Mouse (Mus musculus) left cerebral cortex, adult 18-20 months (tissue): ENCODE measurements around the gene Slc25a35. TPM values are rescaled to one million over a fixed set of nuclear protein-coding genes. Genes with fewer than 3 reads are reported as not detected.
A peak's percentile ranks its signal among the peaks of the same experiment; 100 is the strongest.
"Not testable (repeated sequence)": the region's sequence is repeated elsewhere in the genome, so short reads cannot be mapped to it uniquely, and the experiment has no call there.

ENCODE experiments used
- DNase-seq, 2 experiments: peaks; one replicate each; pipeline ENCODE4 v3.0.0; 2021 to 2022; ENCODE audit warnings: low spot score in 2 of 2, mixed read lengths in 1 of 2
- total RNA-seq, 2 experiments: library from RNA; stranded (reverse); gene quantifications; 2 replicates each; pipeline ENCODE4 v1.2.3; 2021

Slc25a35 gene
- total RNA-seq, 2 experiments from 2014 or later = 5.6 to 6.7 TPM

DNA sequence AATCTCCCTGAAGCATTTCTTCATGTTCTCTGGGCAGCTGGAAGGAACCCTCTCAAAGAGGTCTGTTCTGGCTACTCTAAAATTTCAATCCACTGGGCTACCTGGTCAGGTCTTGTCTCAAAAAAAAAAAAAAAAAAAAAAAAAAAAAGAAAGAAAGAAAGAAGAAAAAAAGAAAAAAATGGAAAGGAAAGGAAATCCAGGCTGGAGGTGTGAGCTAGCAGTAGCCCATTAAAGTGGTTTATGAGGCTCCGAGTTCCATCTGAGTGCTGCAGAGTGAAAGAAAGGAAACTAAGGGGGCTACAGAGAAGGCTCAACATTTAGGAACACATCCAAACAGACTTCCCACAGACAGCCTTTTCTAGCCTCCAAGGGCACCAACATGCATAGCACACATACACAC lies 10.0 kb upstream of the Slc25a35 start:
- DNase-seq = no peak

DNA sequence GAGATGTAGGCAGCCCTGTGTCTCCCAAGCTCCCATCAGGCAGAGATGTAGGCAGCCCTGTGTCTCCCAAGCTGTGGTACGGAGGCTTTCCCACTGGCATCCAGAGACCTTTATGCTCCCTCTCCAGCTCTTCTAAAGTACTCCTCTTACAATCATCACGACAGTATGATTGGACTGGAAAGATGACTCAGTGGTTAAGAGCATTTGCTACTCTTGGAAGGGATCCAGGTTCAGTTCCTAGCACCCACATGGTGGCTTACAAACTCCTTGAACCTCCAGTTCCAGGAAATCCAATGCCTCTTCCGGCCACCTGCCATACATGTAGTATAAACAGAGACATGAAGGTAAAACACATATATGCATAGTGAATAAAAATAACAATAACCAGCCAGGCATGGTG lies 6.3 kb upstream of the Slc25a35 start:
- no peak for DNase-seq

DNA sequence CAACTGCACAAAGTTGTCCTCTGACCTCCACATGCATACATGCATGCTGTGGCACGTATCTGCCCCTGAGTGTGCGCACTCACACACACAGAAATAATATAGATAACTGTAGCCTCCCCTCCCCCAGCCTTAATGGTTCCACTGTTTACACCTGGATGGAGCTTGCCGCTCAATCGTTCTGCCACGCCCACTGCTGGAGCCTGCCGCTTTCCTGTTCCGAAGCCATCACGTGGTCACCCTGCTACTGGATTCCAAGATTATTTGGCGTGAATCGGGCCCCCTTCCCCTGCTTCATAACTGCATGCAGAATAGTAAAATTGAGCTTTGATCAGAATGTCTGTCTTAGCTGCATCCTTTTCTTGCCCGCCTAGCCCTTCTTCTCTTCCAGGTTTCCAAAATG lies 5.8 kb upstream of the Slc25a35 start:
- not testable (repeated sequence) for DNase-seq

DNA sequence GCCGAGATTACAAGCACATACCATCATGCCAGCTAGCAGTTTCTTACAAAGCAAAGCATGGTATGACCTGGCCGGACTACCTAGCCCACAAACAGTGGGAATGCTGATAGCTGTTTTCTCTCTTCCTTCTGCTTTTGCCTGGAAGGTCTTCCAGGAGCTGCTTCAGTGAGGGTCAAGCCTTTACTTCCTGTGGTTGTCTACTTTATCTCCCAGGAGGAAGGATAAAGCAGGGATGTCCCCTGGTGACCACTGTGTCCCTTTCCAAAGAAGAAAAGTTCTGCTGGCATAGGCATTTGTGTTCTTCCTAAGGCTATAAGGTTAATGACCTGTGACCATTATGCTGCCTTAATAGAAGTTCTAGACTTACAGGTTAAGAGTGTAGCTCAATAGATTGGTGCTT lies 4.5 kb upstream of the Slc25a35 start:
- DNase-seq = no peak

DNA sequence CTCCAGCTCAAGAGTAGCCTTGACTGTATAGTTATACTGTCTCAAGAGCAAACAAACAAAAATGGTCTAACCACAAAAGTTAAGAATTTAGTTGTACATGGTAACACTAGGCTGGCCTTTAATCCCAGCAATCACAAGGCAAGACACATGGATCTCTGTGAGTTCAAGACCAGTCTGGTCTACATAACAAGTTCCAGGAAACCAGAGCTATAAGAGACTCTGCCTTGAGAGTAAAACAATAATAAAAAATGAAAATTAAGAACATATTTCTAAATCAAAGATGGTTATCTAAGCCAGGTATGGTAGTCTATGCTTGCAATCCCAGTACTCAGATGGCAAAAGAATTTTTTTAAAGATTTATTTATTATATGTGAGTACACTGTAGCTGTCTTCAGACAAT lies 2.9 kb upstream of the Slc25a35 start:
- no peak for DNase-seq

DNA sequence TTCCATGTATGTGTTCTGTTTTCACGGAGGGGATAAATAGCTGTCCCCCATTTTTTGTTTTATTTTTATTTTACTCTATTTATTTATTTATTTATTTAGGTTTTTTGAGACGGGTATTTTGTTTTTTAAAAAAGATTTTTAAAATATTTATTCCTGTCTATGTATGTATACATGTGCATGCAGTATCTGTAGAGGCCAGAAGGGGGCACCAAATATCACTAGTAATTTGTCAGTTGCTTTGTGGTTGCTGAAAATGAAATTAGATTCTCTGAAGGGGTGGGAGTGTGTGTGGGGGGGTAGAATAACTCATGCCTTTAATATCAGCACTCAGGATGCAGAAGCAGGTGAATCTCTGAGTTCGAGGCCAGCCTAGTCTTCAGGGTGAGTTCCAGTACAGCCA lies 2.1 kb upstream of the Slc25a35 start:
- peak in 1 of 2 experiments; percentile 62 for DNase-seq

DNA sequence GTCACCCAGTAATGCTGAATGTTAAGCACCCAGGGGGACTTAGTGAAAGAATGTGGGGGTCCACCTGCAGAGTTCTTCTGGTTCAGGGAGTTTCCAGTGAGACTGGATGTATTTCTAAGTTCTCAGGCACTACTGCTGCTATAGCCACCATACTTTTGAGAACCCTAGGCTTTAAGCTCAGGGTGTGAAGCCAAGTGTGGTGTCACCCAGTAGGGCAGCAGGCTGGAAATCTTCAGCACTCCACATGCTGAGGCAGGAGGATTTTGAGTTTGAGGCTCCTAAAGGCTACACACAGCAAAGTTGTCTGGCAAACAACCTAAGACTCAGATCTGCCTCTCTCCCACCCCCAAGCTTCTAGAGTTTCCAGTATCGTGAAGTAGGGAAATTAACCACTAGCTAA lies 1.4 kb upstream of the Slc25a35 start:
- no peak for DNase-seq

DNA sequence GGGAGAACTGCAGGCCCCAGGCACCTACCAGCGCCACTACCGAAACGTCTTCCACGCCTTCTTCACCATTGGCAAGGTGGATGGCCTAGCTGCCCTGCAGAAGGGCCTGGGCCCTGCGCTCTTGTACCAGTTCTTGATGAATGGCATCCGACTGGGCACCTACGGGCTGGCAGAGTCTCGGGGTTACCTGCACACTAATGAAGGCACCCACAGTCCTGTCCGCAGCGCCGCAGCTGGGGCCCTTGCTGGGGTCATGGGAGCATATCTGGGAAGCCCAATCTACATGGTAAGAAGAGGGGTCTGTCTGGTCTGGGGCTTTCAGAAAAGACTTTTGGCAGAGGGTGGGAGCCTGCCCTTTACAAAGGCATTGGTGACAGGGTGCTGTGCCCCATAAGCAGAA lies 821 bp downstream of the Slc25a35 start:
- DNase-seq = no peak

DNA sequence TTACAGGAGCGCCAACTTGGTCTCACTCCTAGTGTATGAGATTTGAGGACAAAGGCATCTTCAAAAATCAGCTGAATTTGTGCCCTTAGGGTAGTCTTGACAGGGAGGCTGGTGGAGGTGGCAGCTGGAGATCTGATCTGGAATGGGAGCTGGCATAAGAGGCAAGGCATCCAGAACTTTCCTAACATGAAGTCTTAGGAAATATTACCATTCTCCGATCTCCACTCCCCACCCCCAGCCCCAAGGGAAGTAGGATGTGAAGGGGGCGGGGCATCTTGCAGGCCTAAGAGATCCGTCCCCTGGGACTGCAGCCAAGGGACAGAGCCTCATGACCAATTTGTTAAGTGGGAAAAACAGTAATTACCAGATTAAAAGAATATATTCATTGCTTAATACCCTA lies 2.3 kb downstream of the Slc25a35 start:
- no peak for DNase-seq

DNA sequence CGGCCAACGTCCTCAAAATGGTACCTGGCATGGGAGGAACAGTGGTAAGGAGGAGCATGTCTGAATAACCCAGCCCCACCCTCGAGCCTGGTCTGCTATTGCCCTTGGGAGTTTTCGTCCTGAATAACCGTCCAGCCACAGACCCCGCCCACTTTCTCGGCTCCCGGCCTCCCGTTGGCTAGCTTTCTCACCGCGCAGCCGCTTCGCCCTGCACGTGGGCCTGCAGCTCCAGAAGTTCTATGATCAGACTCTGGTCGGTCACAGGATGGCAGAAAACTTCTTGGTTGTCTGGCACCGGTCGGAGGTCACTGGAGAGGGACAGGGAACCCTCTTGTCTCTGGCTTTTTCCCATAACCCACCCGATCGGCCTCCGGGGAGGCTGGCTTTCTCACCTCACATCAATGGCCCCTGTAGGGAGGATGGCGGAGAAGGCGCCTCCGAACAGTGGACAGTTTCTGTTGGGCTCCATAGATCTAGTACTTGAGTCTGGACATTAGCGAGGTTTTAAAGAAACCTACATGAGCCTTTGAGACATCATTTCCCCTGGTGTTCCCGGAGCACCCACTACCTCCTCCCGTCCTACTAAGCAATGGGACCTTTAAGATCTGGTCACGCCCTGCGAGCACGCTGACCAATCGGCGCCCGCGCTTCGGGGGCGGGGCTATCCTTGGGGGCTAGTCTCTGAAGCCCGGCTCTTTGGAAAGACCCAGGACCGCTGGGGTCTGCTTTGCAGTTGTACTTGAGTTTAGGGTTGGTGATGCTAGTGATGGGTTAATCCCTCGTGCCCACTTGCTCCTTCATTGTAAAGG lies 5.5 kb downstream of the Slc25a35 start:
- DNase-seq = peak; percentile 77 to 79

DNA sequence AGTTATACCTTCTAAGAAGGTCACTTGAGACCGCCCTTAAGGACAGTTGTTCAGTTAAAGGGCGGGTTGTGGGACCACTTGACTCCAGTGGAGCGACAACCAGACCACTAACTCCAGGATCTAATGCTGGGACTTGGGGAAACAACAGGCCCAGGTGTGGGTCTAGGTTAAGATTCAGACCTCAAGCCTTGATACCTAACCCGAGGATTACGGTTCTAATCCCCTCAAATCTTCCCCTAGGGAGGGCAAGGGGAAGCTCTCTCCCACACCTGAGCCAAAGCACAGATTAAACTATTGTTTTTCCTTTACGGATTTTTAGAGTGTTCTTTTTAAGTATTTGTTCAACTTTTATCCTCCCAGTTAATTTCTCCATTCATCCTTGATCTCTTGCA lies 6.1 kb downstream of the Slc25a35 start:
- DNase-seq = no peak

DNA sequence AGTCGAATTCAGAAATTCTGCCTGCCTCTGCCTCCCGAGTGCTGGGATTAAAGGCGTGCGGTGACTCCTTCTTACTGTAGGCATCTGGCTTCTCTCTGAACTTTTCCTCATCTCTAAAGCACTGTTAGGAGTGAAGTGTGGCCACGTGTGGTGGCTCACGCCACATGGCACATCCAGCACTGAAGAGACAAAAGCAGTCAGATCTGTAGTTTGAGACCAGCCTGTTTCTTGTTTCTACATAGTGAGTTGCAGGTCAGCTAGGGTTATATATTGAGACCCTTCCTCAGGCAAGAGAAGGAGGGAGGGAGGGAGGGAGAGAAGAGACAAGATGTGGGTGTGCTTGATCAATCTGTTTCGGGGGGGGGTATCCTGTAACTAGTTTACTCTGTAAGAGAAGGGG lies 7.2 kb downstream of the Slc25a35 start, which contains the start of gene Rangrf:
TSS of gene Rangrf (minus strand) at position 101 of the 400 bp plus-strand sequence.
- no peak for DNase-seq

DNA sequence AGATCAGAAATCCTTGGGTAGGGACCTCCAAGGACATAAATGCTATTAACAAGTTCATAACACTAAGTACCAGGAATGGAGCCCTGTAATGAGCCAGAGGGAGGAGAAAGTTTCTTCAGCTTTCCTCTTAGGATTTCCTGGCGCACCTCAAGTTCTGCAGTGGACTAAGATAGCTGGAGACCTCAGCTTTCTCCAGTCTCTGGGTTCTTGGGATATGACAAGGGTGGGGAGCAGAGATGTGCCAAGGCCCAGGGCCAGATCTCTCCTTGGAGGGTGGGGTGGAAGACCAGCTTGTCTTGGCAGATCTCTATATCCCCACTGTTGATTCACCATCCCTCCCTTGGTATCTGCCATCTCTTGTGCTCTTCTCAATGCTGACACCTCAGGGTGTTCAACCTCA lies 7.7 kb downstream of the Slc25a35 start:
- DNase-seq = no peak

DNA sequence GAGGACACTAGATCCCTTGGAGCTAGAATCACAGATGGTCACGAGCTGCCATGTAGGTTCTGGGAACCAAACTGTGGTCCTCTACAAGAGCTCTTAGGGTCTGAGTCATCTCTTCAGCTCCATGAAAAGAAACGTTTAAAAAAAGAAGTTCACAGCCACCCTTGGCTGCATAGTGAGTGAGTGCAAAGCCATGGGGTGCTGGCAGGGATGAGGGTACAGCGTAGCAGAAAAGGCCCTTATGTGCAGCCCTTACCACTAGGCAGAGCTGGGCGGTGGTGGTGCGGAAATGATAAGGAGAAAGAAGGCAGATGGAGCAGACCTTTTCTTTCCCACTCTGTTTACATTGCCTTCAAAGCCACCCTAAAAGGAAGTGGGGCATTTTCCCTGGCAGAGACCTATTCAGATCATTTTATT lies 11.4 kb downstream of the Slc25a35 start:
- peak in 1 of 2 experiments; percentile 20 for DNase-seq

DNA sequence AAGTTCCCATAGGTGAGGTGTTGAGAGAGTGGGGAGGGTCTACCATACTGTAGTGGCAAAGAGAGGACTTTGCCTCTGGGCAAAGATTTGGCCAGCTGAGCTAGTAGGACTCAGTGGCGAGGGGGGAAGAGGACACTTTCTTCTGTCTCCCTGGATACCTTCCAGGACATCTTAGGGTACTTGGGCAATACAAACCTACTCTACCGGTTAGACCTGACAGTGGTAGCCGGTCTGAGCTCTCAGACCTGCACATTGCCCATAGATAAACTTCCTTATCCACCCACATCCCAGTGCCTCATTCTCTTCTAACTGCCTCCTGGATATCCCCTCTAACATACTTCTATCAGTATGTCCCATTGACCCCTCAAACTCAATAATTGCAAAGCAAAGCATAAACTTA lies 13.0 kb downstream of the Slc25a35 start:
- no peak for DNase-seq

DNA sequence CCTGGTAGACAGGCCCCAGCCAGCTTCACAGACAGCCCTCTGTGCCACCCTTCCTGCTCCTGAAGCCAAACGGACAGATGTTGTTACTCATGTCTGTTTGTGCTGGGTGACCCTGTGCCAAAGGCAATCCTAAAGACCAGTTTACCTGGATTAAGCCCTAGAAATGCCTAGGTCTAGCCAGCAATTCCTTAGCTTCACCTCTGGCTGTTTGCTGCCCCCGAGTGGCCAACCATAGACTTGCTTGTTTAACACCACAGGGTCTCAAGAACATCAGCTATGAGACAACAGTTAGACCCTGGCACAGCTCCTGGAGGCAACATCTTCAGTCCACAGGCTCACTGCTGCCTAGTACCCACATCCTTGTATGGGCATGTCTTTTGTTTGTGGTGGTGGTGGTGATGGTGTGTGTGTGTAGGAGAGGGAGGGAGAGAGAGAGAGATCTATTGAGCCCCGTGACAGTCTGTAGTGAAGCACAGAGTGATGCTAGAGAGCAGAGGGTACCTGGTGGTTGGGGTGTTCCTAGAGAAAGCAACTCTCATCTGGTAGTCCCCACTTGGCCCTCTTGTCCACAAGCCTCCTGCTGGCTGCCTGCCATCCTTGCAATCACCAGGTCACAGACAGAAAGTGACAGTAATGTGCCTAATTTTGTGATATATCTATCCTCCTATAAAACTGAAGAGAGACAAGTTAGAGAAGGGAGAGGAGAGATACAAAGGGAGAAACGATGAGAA lies 14.9 kb downstream of the Slc25a35 start:
- peak; percentile 69 to 81 for DNase-seq

DNA sequence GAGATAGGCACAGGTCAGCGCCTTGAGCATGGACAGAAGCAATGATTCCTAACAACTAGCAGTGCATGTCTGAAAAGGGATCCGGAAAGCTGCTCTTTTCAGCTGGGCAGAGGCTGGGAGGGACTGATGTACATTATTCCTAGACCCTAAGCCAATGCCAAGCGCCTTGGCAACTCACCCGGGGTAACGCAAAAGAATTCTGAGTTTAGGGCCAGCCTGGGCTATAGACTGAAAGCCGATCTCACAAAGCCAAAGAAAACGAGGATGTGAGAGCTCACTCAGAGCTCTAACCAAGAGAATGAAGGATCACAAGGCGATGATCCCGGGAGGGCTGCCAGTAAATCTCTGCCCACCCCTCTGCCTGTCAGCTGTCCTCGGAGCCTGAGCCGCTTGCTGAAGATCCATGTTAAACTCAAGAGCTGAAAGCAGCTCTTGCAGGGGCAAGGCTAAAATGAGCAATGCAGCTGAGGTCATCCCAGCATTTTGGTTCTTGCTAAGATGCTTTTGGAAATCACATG lies 19.5 kb downstream of the Slc25a35 start:
- no peak for DNase-seq

DNA sequence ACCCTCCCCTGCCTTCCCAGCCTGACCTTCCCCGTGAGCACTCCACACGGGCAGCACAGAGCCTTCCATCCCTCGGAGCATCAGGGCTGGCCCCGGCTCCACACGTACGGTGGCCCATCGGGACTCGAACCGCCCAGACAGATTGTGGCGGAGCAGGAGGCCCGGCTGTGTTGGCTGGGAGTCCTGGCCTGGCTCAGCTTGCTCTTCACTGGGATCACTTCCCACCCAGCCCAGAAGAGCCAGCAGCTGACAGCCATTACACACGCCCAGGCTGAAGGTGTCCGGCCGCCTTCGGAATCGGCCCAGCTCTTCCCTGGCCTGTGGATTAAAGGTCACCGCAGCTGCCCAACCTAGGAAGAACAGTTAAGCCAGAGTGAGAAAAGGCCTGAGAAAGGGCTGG lies 20.4 kb downstream of the Slc25a35 start:
- DNase-seq = no peak

DNA sequence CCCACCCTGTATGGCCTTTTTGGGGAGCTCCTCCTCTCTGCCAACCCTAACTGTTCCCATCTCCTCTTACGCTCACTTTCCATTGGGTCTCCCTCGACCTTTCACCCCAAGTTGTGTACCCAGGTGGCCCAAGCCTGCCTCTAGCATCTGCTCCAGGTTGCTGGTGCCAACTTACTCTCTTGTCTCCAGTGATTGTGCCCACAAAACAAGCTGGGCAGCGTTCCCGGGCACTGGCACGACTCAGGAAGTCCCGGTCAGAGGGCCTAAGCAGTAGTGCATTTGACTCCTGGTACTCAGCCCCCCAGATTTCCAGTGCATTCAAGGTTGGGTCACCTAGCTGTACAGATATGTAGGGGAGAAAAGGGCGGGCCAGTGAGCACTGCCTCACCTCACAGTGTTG lies 25.2 kb downstream of the Slc25a35 start:
- DNase-seq = no peak

DNA sequence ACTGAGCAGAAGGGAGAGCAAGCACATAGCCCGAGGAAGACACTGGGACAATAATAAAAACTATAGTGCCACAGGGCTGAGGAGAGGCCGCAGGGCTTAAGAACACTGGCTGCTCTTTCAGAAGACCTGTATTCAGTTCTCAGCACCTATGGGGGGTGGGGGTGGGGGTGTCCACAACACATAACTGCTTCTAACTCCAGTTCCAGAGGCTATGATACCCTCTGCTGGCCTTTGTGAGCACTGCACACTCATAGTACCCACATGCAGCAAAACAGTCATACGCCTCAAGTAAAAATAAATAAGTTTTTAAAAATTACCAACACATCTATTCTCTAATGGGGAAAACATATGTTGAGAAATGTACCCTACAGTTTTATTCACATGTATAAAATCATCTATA lies 26.4 kb downstream of the Slc25a35 start:
- DNase-seq = no peak

DNA sequence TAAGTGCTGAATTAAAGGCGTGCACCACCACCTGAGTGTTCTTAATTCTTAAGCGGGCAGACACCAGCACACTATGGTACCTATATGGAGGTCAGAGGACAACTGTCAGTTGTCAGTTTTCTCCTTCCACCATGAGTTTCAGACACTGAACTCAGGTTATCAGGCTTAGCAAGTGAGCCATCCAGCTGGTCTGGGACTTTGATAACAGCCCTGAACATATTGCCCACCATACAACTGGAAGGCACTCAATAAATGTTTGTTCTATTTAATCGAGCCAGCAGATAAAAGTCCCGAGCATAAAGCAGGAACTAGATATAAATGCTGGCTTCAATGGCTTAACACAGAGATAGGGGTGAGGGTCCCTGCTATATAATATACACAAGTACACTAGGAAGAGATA lies 29.1 kb downstream of the Slc25a35 start:
- no peak for DNase-seq

DNA sequence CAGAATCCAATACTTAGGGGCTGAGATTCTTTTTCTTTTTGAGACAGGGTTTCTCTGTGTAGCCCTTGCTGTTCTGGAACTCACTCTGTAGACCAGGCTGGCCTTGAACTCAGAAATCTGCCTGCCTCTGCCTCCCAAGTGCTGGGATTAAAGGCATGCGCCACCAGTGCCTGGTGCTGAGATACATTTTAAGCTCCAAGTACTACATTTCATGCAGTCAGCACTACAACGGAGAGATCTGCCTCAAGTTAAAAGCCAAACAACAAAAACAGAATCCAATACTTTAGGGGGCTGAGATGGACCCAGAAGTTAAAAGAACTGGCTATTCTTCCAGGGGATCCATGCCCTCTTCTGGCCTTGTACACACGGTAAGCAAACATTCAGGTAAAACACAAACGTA lies 34.9 kb downstream of the Slc25a35 start:
- DNase-seq = not testable (repeated sequence)
